Mouse (Mus musculus) MEL (cell line): ENCODE data around the gene Egf.

Source experiments
- CTCF ChIP-seq, 3 experiments: IDR thresholded peaks in 2 of 3; conservative IDR thresholded peaks in 1 of 3; 2 replicates each; pipeline ENCODE4 v1.5.1; 2011 to 2012; ENCODE audit warnings: low read length in 3 of 3, low read depth in 2 of 3, mild to moderate bottlenecking in 2 of 3, improper control_type of control experiment in 1 of 3, inconsistent platforms in 1 of 3, mixed read lengths in 1 of 3, moderate library complexity in 1 of 3; ENCODE audit not compliant: control insufficient read depth in 1 of 3, insufficient read depth in 1 of 3, poor library complexity in 1 of 3, severe bottlenecking in 1 of 3
- ETS1 ChIP-seq: IDR thresholded peaks from 2 replicates; pipeline ENCODE4 v1.6.1; 2012; ENCODE audit warnings: low read depth, mild to moderate bottlenecking, inconsistent platforms, low read length, improper control_type of control experiment, moderate library complexity
- POLR2A ChIP-seq, 2 experiments: IDR thresholded peaks; 2 replicates each; pipeline ENCODE4 v1.6.1; 2011 to 2012; ENCODE audit warnings: low read length in 2 of 2, mild to moderate bottlenecking in 2 of 2, control low read depth in 1 of 2, improper control_type of control experiment in 1 of 2, low read depth in 1 of 2, moderate library complexity in 1 of 2; ENCODE audit not compliant: control insufficient read depth in 1 of 2, insufficient read depth in 1 of 2, poor library complexity in 1 of 2
- POLR2AphosphoS5 ChIP-seq: IDR thresholded peaks from 2 replicates; pipeline ENCODE4 v1.6.1; 2012; ENCODE audit warnings: low read depth, borderline replicate concordance, mild to moderate bottlenecking, inconsistent platforms, low read length, moderate library complexity, mixed read lengths
- RAD21 ChIP-seq: IDR thresholded peaks from 2 replicates; pipeline ENCODE4 v1.6.1; 2011; ENCODE audit warnings: mild to moderate bottlenecking, low read depth, low read length, improper control_type of control experiment
- TAL1 ChIP-seq: IDR thresholded peaks from 2 replicates; pipeline ENCODE4 v1.6.1; 2012; ENCODE audit warnings: mild to moderate bottlenecking, inconsistent platforms, low read length, moderate library complexity, mixed read lengths
- TBP ChIP-seq: IDR thresholded peaks from 2 replicates; pipeline ENCODE4 v1.8.0; 2011; ENCODE audit warnings: low read depth, low read length, improper control_type of control experiment
- TCF12 ChIP-seq: IDR thresholded peaks from 2 replicates; pipeline ENCODE4 v1.6.1; 2014; ENCODE audit warnings: low read depth, mild to moderate bottlenecking, inconsistent platforms, low read length, improper control_type of control experiment, moderate library complexity

DNA sequence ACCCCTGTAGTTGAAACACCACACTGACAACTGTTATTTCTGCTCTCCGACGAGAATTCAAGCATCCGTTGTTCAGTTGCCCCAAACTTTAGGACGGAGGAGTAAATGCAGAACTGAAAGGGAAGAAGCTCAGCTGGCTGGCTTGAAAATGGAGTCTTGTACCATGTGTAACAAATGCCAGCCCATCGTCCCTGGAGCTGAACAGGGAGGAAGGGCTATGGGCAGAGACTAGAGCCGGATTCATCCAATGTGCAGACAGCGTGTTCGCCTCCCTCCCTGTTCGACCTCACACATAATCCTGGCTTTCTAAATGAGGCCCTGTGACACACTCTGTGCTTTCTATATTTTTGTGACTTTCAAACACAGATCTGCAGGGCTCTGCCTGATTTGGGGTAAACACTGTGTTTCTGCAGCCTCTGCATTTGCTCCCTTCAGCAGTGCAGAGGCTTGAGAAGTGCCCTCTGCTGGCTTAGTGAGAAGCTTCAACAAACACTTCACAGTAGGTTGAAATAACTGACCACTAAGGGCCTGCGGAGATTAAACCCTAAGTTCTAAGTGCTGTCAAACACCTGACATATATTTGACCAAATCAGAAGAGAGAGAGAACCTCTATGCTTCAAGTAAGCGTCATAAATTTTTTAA lies 120.7 kb downstream of the Egf start:
- no peak for TF ChIP-seq POLR2AphosphoS5
- no peak for TF ChIP-seq POLR2A (IDR thresholded peaks at IDR 0.05; ENCODE audit: control insufficient read depth in 1 of 2, insufficient read depth in 1 of 2, low read depth in 1 of 2, low read length in 2 of 2, poor library complexity in 1 of 2)
- peak; percentile 7 for TF ChIP-seq RAD21
- TF ChIP-seq ETS1, result no peak
- TF ChIP-seq CTCF (IDR thresholded peaks at IDR 0.05 in 2 of 3, conservative IDR thresholded peaks at IDR 0.05 in 1 of 3; ENCODE audit: control insufficient read depth in 1 of 3, insufficient read depth in 1 of 3, low read depth in 2 of 3, low read length in 3 of 3, poor library complexity in 1 of 3, severe bottlenecking in 1 of 3), result peak in 2 of 3 experiments; percentile 26 to 30; a peak in 4 of 6 replicates
- TF ChIP-seq TBP, result no peak
- no peak for TF ChIP-seq TCF12
- no peak for TF ChIP-seq TAL1
